Comparison of ENCODE assay signal across 25 mouse cellular contexts in the genomic region with DNA sequence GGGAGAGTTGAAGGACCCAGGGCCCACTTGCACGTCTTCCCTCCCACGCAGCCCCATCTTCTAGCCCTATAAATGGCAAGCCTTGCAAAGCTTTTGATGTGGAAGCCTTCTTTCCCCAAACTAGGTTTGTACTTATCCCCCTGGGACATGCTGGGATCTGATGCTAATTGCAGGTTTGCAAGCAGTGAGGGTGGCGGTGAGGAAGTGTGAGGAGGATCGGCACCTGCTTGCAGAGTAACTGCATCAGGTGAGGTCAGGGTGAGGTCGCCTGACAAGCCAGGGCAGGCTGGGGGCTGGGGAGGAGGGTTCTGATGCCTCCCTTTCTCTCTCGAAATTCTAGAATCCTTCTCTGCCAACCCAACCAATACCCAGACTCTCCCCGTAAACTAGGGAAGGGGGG. TPM values are rescaled to one million over a fixed set of nuclear protein-coding genes. Genes with fewer than 3 reads are reported as not detected.
DNase-seq lines count a peak whose midpoint lies in the region; ATAC-seq lines count a peak whose summit lies in the region.
"Had no signal": no experiment of that assay in that cellular context is flagged by ENCODE, and none has a peak within 500 bp of the region (broad histone marks: within the 10 kb centered on the region; RNA-seq: fewer than 3 reads in every experiment).

No protein-coding gene starts in this region.

- H3K9ac ChIP-seq in embryonic facial prominence, embryonic 11.5 days (replicated peaks; ENCODE audit: low read length), result no peak overlapping the region
- H3K9ac ChIP-seq in limb, embryonic 11.5 days (ENCODE audit: low read length), result no peak overlapping the region
- H3K9ac ChIP-seq in limb, embryonic 13.5 days, result no peak overlapping the region
- H3K9ac ChIP-seq: forebrain, embryonic 12.5 days; forebrain, embryonic 15.5 days; heart, embryonic 13.5 days; hindbrain, embryonic 12.5 days; hindbrain, embryonic 15.5 days; intestine, embryonic 15.5 days had no signal

- no peak overlapping the region for H3K27ac ChIP-seq in embryonic facial prominence, embryonic 11.5 days (replicated peaks; ENCODE audit: low read depth, low read length)
- no peak overlapping the region for H3K27ac ChIP-seq in embryonic facial prominence, embryonic 10.5 days (replicated peaks)
- H3K27ac ChIP-seq in limb, embryonic 11.5 days (replicated peaks; ENCODE audit: low read depth, low read length), result no peak overlapping the region
- H3K27ac ChIP-seq in limb, embryonic 10.5 days, result no peak overlapping the region
- no peak overlapping the region for H3K27ac ChIP-seq in limb, embryonic 13.5 days
- H3K27ac ChIP-seq: forebrain, embryonic 12.5 days; forebrain, embryonic 15.5 days; heart, embryonic 13.5 days; hindbrain, embryonic 12.5 days; hindbrain, embryonic 15.5 days; intestine, embryonic 15.5 days had no signal

- DNase-seq in embryonic facial prominence, embryonic 11.5 days (ENCODE audit: low spot score), result peak; percentile 21
- no peak for DNase-seq in embryonic facial prominence, embryonic 10.5 days (ENCODE audit: low spot score)
- no peak for DNase-seq in limb, embryonic 11.5 days (ENCODE audit: low spot score)
- no peak for DNase-seq in limb, embryonic 10.5 days (ENCODE audit: low spot score)
- DNase-seq in lung, postnatal 10 days, result no peak
- DNase-seq in left cerebral cortex, postnatal 25 days (ENCODE audit: low spot score in 2 of 2), result no peak
- DNase-seq: adrenal gland, postnatal 10 days; adrenal gland, postnatal 36 days; cerebellum, adult 11 months; cerebellum, adult 2 months; cerebellum, adult 9-11 months; cerebellum, postnatal 25 days; heart, adult 18-20 months; heart, postnatal 14 days had no signal

- H3K27me3 ChIP-seq in embryonic facial prominence, embryonic 11.5 days (ENCODE audit: control insufficient read depth, insufficient read depth, low read length), result no peaks in the 10 kb centered on the region
- H3K27me3 ChIP-seq in embryonic facial prominence, embryonic 10.5 days (replicated peaks; ENCODE audit: low read depth, poor library complexity, severe bottlenecking), result peaks cover 8% of the 10 kb centered on the region
- no peaks in the 10 kb centered on the region for H3K27me3 ChIP-seq in limb, embryonic 11.5 days (ENCODE audit: control insufficient read depth, insufficient read depth, low read length)
- H3K27me3 ChIP-seq in limb, embryonic 10.5 days (ENCODE audit: low read depth, poor library complexity, severe bottlenecking), result peaks cover 7% of the 10 kb centered on the region
- H3K27me3 ChIP-seq in limb, embryonic 13.5 days, result peaks cover 3% of the 10 kb centered on the region; the same call in 1 of the 2 replicates
- H3K27me3 ChIP-seq: forebrain, embryonic 15.5 days; hindbrain, embryonic 15.5 days; intestine, embryonic 15.5 days; Patski had no signal

- no peaks in the 10 kb centered on the region for H3K9me3 ChIP-seq in embryonic facial prominence, embryonic 11.5 days (replicated peaks; ENCODE audit: control insufficient read depth, low read length)
- H3K9me3 ChIP-seq in embryonic facial prominence, embryonic 10.5 days, result peaks cover 5% of the 10 kb centered on the region; the same call in 1 of the 2 replicates
- H3K9me3 ChIP-seq in limb, embryonic 11.5 days (ENCODE audit: control insufficient read depth, low read length), result no peaks in the 10 kb centered on the region
- H3K9me3 ChIP-seq in limb, embryonic 10.5 days (replicated peaks), result no peaks in the 10 kb centered on the region
- H3K9me3 ChIP-seq in limb, embryonic 13.5 days, result peaks cover 3% of the 10 kb centered on the region; the same call in 1 of the 2 replicates
- H3K9me3 ChIP-seq: forebrain, embryonic 12.5 days; forebrain, embryonic 15.5 days; G1E; heart, embryonic 13.5 days; hindbrain, embryonic 12.5 days; hindbrain, embryonic 15.5 days; intestine, embryonic 15.5 days had no signal

- H3K36me3 ChIP-seq in embryonic facial prominence, embryonic 11.5 days (replicated peaks; ENCODE audit: control insufficient read depth, insufficient read depth, low read depth, low read length), result no peaks in the 10 kb centered on the region
- H3K36me3 ChIP-seq in embryonic facial prominence, embryonic 10.5 days (replicated peaks), result no peaks in the 10 kb centered on the region
- no peaks in the 10 kb centered on the region for H3K36me3 ChIP-seq in limb, embryonic 11.5 days (ENCODE audit: control insufficient read depth, insufficient read depth, low read length)
- H3K36me3 ChIP-seq in limb, embryonic 10.5 days, result no peaks in the 10 kb centered on the region
- H3K36me3 ChIP-seq in limb, embryonic 13.5 days, result no peaks in the 10 kb centered on the region
- H3K36me3 ChIP-seq: forebrain, embryonic 12.5 days; forebrain, embryonic 15.5 days; G1E; heart, embryonic 13.5 days; hindbrain, embryonic 12.5 days; hindbrain, embryonic 15.5 days; intestine, embryonic 15.5 days had no signal

- no peak overlapping the region for H3K4me3 ChIP-seq in embryonic facial prominence, embryonic 11.5 days (ENCODE audit: low read depth, low read length)
- no peak overlapping the region for H3K4me3 ChIP-seq in embryonic facial prominence, embryonic 10.5 days
- no peak overlapping the region for H3K4me3 ChIP-seq in limb, embryonic 11.5 days (ENCODE audit: low read depth, low read length)
- no peak overlapping the region for H3K4me3 ChIP-seq in limb, embryonic 10.5 days
- no peak overlapping the region for H3K4me3 ChIP-seq in limb, embryonic 13.5 days
- H3K4me3 ChIP-seq: erythroblast, embryonic 14.5 days; forebrain, embryonic 12.5 days; forebrain, embryonic 15.5 days; heart, embryonic 13.5 days; hindbrain, embryonic 12.5 days; hindbrain, embryonic 15.5 days; intestine, embryonic 15.5 days had no signal

- intact Hi-C loops in left cerebral cortex, postnatal 25 days (cut with DNase I), result no loop called here

- no peak overlapping the region for H3K4me2 ChIP-seq in embryonic facial prominence, embryonic 11.5 days (ENCODE audit: low read depth, low read length)
- H3K4me2 ChIP-seq in limb, embryonic 11.5 days (ENCODE audit: low read depth, severe bottlenecking), result no peak overlapping the region
- no peak overlapping the region for H3K4me2 ChIP-seq in limb, embryonic 13.5 days (replicated peaks)
- H3K4me2 ChIP-seq: forebrain, embryonic 12.5 days; forebrain, embryonic 15.5 days; heart, embryonic 13.5 days; hindbrain, embryonic 12.5 days; hindbrain, embryonic 15.5 days; intestine, embryonic 15.5 days had no signal

- H3K4me1 ChIP-seq in embryonic facial prominence, embryonic 11.5 days (ENCODE audit: control insufficient read depth, insufficient read depth, low read length), result no peaks in the 10 kb centered on the region
- H3K4me1 ChIP-seq in embryonic facial prominence, embryonic 10.5 days, result peaks cover 14% of the 10 kb centered on the region
- H3K4me1 ChIP-seq in limb, embryonic 11.5 days (ENCODE audit: control insufficient read depth, insufficient read depth, low read length), result no peaks in the 10 kb centered on the region
- peaks cover 11% of the 10 kb centered on the region for H3K4me1 ChIP-seq in limb, embryonic 10.5 days
- no peaks in the 10 kb centered on the region for H3K4me1 ChIP-seq in limb, embryonic 13.5 days
- H3K4me1 ChIP-seq: forebrain, embryonic 12.5 days; forebrain, embryonic 15.5 days; heart, embryonic 13.5 days; hindbrain, embryonic 12.5 days; hindbrain, embryonic 15.5 days; intestine, embryonic 15.5 days had no signal

- no peak for ATAC-seq in embryonic facial prominence, embryonic 11.5 days (replicated peaks; ENCODE audit: insufficient number of reproducible peaks, low FRiP score, low TSS enrichment, low read depth)
- ATAC-seq in limb, embryonic 11.5 days (ENCODE audit: insufficient number of reproducible peaks, low FRiP score, low TSS enrichment, low read depth), result 0 out of 2 replicates have a peak, but pooled peaks have one; percentile 51
- 0 out of 2 replicates have a peak, but pooled peaks have one; percentile 32 for ATAC-seq in limb, embryonic 13.5 days (ENCODE audit: low FRiP score, low read depth)
- ATAC-seq: forebrain, embryonic 15.5 days; intestine, embryonic 15.5 days; Patski had no signal

- 55% methylated on average over 7 of the region's 7 CpGs for WGBS in embryonic facial prominence, embryonic 11.5 days
- 59% methylated on average over 7 of the region's 7 CpGs for WGBS in embryonic facial prominence, embryonic 10.5 days
- WGBS in limb, embryonic 11.5 days, result 62% methylated on average over 7 of the region's 7 CpGs
- 55% methylated on average over 7 of the region's 7 CpGs for WGBS in limb, embryonic 10.5 days
- WGBS in limb, embryonic 13.5 days, result 40% methylated on average over 7 of the region's 7 CpGs

RNA-seq across cellular contexts. Expression of gene Gpr132, which starts 17.4 kb away (rescaled TPM):
- polyA plus RNA-seq in embryonic facial prominence, embryonic 11.5 days (2014; fragmentation: Nextera tagmentation; extraction: Ambion mirVana), result 0.15 TPM in 1 of 2 replicates, not detected in the other
- 0.30 TPM in 1 of 2 replicates, not detected in the other for polyA plus RNA-seq in embryonic facial prominence, embryonic 10.5 days (2016; fragmentation: Nextera tagmentation; extraction: Ambion mirVana)
- not detected in 2 replicates for polyA plus RNA-seq in limb, embryonic 11.5 days (2014; fragmentation: Nextera tagmentation; extraction: Ambion mirVana)
- 0.11 TPM in 1 of 2 replicates, not detected in the other for polyA plus RNA-seq in limb, embryonic 10.5 days (2016; fragmentation: Nextera tagmentation; extraction: Ambion mirVana)
- polyA plus RNA-seq in limb, embryonic 13.5 days (2015; fragmentation: Nextera tagmentation; extraction: Ambion mirVana), result 0.11 and 0.13 TPM in 2 replicates
- total RNA-seq in left cerebral cortex, postnatal 25 days (2021), result not detected
- total RNA-seq: gastrocnemius, adult 8-10 months had no signal
- polyA plus RNA-seq: forebrain, embryonic 12.5 days; forebrain, embryonic 15.5 days; hindbrain, embryonic 12.5 days; hindbrain, embryonic 15.5 days; Patski had no signal

RNA-seq across cellular contexts. Expression of gene Jag2, which starts 44.1 kb away (rescaled TPM):
- polyA plus RNA-seq in embryonic facial prominence, embryonic 11.5 days (2014; fragmentation: Nextera tagmentation; extraction: Ambion mirVana), result 3.5 and 5.7 TPM in 2 replicates
- polyA plus RNA-seq in embryonic facial prominence, embryonic 10.5 days (2016; fragmentation: Nextera tagmentation; extraction: Ambion mirVana), result 4.8 and 5.3 TPM in 2 replicates
- 4.0 and 4.7 TPM in 2 replicates for polyA plus RNA-seq in limb, embryonic 11.5 days (2014; fragmentation: Nextera tagmentation; extraction: Ambion mirVana)
- polyA plus RNA-seq in limb, embryonic 10.5 days (2016; fragmentation: Nextera tagmentation; extraction: Ambion mirVana), result 3.5 and 4.5 TPM in 2 replicates
- polyA plus RNA-seq in limb, embryonic 13.5 days (2015; fragmentation: Nextera tagmentation; extraction: Ambion mirVana), result 5.9 and 7.8 TPM in 2 replicates
- total RNA-seq in left cerebral cortex, postnatal 25 days (2021), result 10 to 100 TPM; 50.1 to 55.1 TPM
- polyA plus RNA-seq: erythroblast, embryonic 14.5 days had no signal

RNA-seq across cellular contexts. Expression of gene Cdca4, which starts 56.2 kb away (rescaled TPM):
- 175 and 179 TPM in 2 replicates for polyA plus RNA-seq in embryonic facial prominence, embryonic 11.5 days (2014; fragmentation: Nextera tagmentation; extraction: Ambion mirVana)
- 180 and 183 TPM in 2 replicates for polyA plus RNA-seq in embryonic facial prominence, embryonic 10.5 days (2016; fragmentation: Nextera tagmentation; extraction: Ambion mirVana)
- polyA plus RNA-seq in limb, embryonic 11.5 days (2014; fragmentation: Nextera tagmentation; extraction: Ambion mirVana), result 180 and 189 TPM in 2 replicates
- 204 and 206 TPM in 2 replicates for polyA plus RNA-seq in limb, embryonic 10.5 days (2016; fragmentation: Nextera tagmentation; extraction: Ambion mirVana)
- polyA plus RNA-seq in limb, embryonic 13.5 days (2015; fragmentation: Nextera tagmentation; extraction: Ambion mirVana), result 132 and 134 TPM in 2 replicates
- 10 to 100 TPM in 1 of 2 experiments, 1 to 10 TPM in 1; 9.5 to 10.6 TPM for total RNA-seq in left cerebral cortex, postnatal 25 days (2021)

RNA-seq across cellular contexts. Expression of gene Nudt14, which starts 56.5 kb away (rescaled TPM):
- 75.8 and 83.4 TPM in 2 replicates for polyA plus RNA-seq in embryonic facial prominence, embryonic 11.5 days (2014; fragmentation: Nextera tagmentation; extraction: Ambion mirVana)
- polyA plus RNA-seq in embryonic facial prominence, embryonic 10.5 days (2016; fragmentation: Nextera tagmentation; extraction: Ambion mirVana), result 78.1 and 83.8 TPM in 2 replicates
- polyA plus RNA-seq in limb, embryonic 11.5 days (2014; fragmentation: Nextera tagmentation; extraction: Ambion mirVana), result 87.9 and 90.1 TPM in 2 replicates
- 76.7 and 79.7 TPM in 2 replicates for polyA plus RNA-seq in limb, embryonic 10.5 days (2016; fragmentation: Nextera tagmentation; extraction: Ambion mirVana)
- polyA plus RNA-seq in limb, embryonic 13.5 days (2015; fragmentation: Nextera tagmentation; extraction: Ambion mirVana), result 83.8 and 88.9 TPM in 2 replicates
- total RNA-seq in left cerebral cortex, postnatal 25 days (2021), result 10 to 100 TPM; 10.8 to 11.5 TPM
